9 mouse cellular contexts compared by ENCODE assay signal in the genomic region with DNA sequence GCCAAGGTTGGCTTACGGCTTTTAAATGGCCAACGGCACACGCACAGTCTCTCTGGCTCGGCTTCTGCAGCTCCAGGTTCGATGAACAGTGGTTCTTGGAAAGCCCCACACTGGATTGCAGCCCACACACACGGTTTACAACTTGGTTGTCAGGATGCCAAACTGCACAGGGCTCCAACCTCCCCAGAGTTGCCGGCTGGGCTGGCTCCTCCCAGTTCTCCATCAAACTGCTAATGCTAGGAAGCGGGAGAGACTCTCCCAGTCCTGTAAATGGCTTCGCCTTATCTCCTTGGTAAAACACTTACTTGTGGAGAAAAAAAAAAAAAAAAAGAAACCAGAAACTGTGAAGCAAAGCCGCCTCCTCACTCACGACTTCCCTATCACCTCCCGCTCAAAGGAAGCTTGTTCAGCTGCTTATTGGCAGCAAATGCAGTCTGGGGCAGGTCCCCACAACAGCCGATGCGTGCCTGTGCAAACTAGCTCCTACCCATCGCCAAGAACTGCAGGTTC.
DNase-seq lines count a peak whose midpoint lies in the region; ATAC-seq and TF ChIP-seq lines count a peak whose summit lies in the region.
"Had no signal": no experiment of that assay in that cellular context is flagged by ENCODE, and none has a peak within 500 bp of the region (broad histone marks: within the 10 kb centered on the region; RNA-seq: fewer than 3 reads in every experiment).

No protein-coding gene starts in this region.

- no peak for TF ChIP-seq CTCF in cerebellum, adult 2 months (IDR thresholded peaks at IDR 0.05; ENCODE audit: borderline replicate concordance, insufficient read depth, low read depth, low read length)

- no peak overlapping the region for H3K9ac ChIP-seq in hindbrain, embryonic 14.5 days
- no peak overlapping the region for H3K9ac ChIP-seq in hindbrain, embryonic 12.5 days
- no peak overlapping the region for H3K9ac ChIP-seq in limb, embryonic 13.5 days

- no peak overlapping the region for H3K27ac ChIP-seq in hindbrain, embryonic 14.5 days
- H3K27ac ChIP-seq in hindbrain, embryonic 12.5 days, result no peak overlapping the region
- no peak overlapping the region for H3K27ac ChIP-seq in cerebellum, adult 2 months (ENCODE audit: insufficient read depth, low read length)
- H3K27ac ChIP-seq in limb, embryonic 13.5 days, result no peak overlapping the region

- TF ChIP-seq POLR2A in cerebellum, adult 2 months (IDR thresholded peaks at IDR 0.05; ENCODE audit: borderline replicate concordance, insufficient read depth, low read length), result no peak

- no peak overlapping the region for H3K4me2 ChIP-seq in hindbrain, embryonic 14.5 days (replicated peaks)
- H3K4me2 ChIP-seq in hindbrain, embryonic 12.5 days (replicated peaks), result no peak overlapping the region
- H3K4me2 ChIP-seq in limb, embryonic 13.5 days (replicated peaks), result peak overlapping the region; percentile 33

- peak; percentile 84 for ATAC-seq in hindbrain, embryonic 14.5 days (ENCODE audit: low FRiP score)
- ATAC-seq in hindbrain, embryonic 12.5 days (ENCODE audit: low FRiP score), result no peak
- peak; percentile 90 for ATAC-seq in limb, embryonic 13.5 days (ENCODE audit: low FRiP score, low read depth)

- H3K9me3 ChIP-seq in hindbrain, embryonic 14.5 days (ENCODE audit: control insufficient read depth, low read length), result no peaks in the 10 kb centered on the region
- no peaks in the 10 kb centered on the region for H3K9me3 ChIP-seq in hindbrain, embryonic 12.5 days (replicated peaks)
- no peaks in the 10 kb centered on the region for H3K9me3 ChIP-seq in limb, embryonic 13.5 days

- intact Hi-C loops in gastrocnemius, postnatal 36 days (cut with DNase I), result no loop called here

- no peaks in the 10 kb centered on the region for H3K36me3 ChIP-seq in hindbrain, embryonic 14.5 days (replicated peaks; ENCODE audit: control insufficient read depth, insufficient read depth)
- H3K36me3 ChIP-seq in hindbrain, embryonic 12.5 days, result no peaks in the 10 kb centered on the region
- no peaks in the 10 kb centered on the region for H3K36me3 ChIP-seq in limb, embryonic 13.5 days
- H3K36me3 ChIP-seq: G1E had no signal

- H3K4me3 ChIP-seq in hindbrain, embryonic 14.5 days (replicated peaks; ENCODE audit: low read length), result no peak overlapping the region
- no peak overlapping the region for H3K4me3 ChIP-seq in hindbrain, embryonic 12.5 days
- no peak overlapping the region for H3K4me3 ChIP-seq in cerebellum, adult 2 months (replicated peaks; ENCODE audit: insufficient read depth, low read depth, low read length)
- H3K4me3 ChIP-seq in limb, embryonic 13.5 days, result no peak overlapping the region

- no peaks in the 10 kb centered on the region for H3K27me3 ChIP-seq in hindbrain, embryonic 14.5 days (ENCODE audit: control insufficient read depth, insufficient read depth, low read length)
- H3K27me3 ChIP-seq in hindbrain, embryonic 12.5 days, result no peaks in the 10 kb centered on the region
- no peaks in the 10 kb centered on the region for H3K27me3 ChIP-seq in cerebellum, adult 2 months (ENCODE audit: control insufficient read depth, insufficient read depth, low read length)
- peaks cover 12% of the 10 kb centered on the region for H3K27me3 ChIP-seq in limb, embryonic 13.5 days

- 44% methylated on average over 15 of the region's 15 CpGs for WGBS in hindbrain, embryonic 14.5 days
- WGBS in hindbrain, embryonic 12.5 days, result 60% methylated on average over 15 of the region's 15 CpGs
- WGBS in cerebellum, adult 2 months, result 14% methylated on average over 15 of the region's 15 CpGs
- 13% methylated on average over 15 of the region's 15 CpGs for WGBS in limb, embryonic 13.5 days

- 0 out of 2 replicates have a peak, but pooled peaks cover 4% of the 10 kb centered on the region for H3K4me1 ChIP-seq in hindbrain, embryonic 14.5 days (replicated peaks; ENCODE audit: control insufficient read depth, insufficient read depth, low read length)
- peaks cover 2% of the 10 kb centered on the region; the same call in 1 of the 2 replicates for H3K4me1 ChIP-seq in hindbrain, embryonic 12.5 days
- H3K4me1 ChIP-seq in cerebellum, adult 2 months (ENCODE audit: control insufficient read depth, insufficient read depth, low read length), result no peaks in the 10 kb centered on the region
- peaks cover 35% of the 10 kb centered on the region for H3K4me1 ChIP-seq in limb, embryonic 13.5 days

- peak; percentile 81 for DNase-seq in hindbrain, embryonic 14.5 days (ENCODE audit: low spot score)
- DNase-seq in cerebellum, adult 2 months, result peak; percentile 36 to 60
- DNase-seq in gastrocnemius, postnatal 36 days, result peak; percentile 59 to 65
- DNase-seq in kidney, adult 11 months, result peak; percentile 81
- DNase-seq in right cerebral cortex, adult 2 months (ENCODE audit: low spot score in 2 of 2), result peak; percentile 67 to 68
- DNase-seq in thymus, postnatal 14 days, result no peak
